Mouse (Mus musculus) left cerebral cortex, adult 2 months (tissue): ENCODE results near the gene Slc26a1. TPM values are rescaled to one million over a fixed set of nuclear protein-coding genes. Genes with fewer than 3 reads are reported as not detected.
A peak's percentile ranks its signal among the peaks of the same experiment; 100 is the strongest.

Experiments
- DNase-seq, 2 experiments: peaks; one replicate each; pipeline ENCODE4 v3.0.0; 2021 to 2022; ENCODE audit warnings: low spot score in 2 of 2, mixed read lengths in 1 of 2; ENCODE audit errors: extremely low spot score in 1 of 2
- H3K27ac ChIP-seq: fragments of 200-600 bp; 2 replicates; pipeline ENCODE4 v1.8.1; 2022
- H3K4me3 ChIP-seq: fragments of 200-600 bp; 2 replicates; pipeline ENCODE4 v1.8.1; 2022
- CTCF ChIP-seq: fragments of 200-600 bp; IDR thresholded peaks from 2 replicates; pipeline ENCODE4 v1.8.1; 2022; ENCODE audit warnings: antibody characterized with exemption, mild to moderate bottlenecking, moderate library complexity
- intact Hi-C: fragments of 180-260 bp; cut with DNase I; formaldehyde crosslinking; loops from one replicate; pipeline ENCODE4 v1.15.1; 2025
- total RNA-seq, 2 experiments: library from RNA; stranded (reverse); gene quantifications; 2 replicates each; pipeline ENCODE4 v1.2.3; 2021

Gene Slc26a1
- total RNA-seq, 2 experiments from 2014 or later, result 0.89 to 1.4 TPM

DNA sequence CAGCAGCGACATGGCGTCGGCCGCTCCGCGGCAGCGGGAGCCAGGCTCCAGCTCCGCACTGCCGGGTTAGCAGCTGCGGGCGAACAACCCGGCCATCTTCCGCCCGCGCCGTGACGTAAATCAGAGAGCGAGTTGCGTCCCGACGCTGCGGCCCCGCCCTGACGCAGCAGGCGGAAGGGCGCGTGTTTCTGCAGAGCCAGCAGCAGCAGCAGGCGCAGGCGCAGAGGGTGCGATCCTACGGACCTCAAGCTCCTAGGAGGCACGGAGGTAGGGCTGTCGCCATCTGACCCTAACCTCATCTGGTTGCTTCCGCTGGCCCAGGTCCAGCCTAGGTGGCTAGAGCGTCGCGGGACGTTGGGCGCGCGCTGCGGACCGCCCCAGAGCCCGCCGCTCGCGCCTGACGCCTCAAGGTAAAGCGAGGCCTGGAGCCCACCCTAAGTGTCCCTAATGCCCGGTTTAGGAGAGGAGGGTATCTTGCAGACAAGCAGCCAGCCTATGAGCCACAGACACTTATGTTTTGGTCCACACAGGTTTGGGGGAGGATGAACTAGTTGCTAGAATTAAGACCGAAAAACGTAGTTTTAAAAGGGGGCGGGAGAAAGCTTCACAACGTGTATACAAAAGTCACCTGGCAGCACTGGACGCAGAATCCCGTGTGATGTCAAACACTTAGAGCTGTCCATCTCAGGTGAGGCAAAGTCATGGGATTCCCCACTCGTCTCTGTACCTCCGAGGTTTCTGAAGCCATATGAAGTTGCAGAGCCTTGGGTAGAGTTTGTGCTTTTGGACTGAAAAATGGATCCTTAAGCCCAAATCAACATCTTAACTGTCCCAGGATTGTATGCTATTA, 45.5 kb downstream of the Slc26a1 start, which contains the start of the genes Gak and Tmem175:
TSS of gene Gak (minus strand) at position 122 of the 850 bp plus-strand sequence.
TSS of gene Tmem175 (plus strand) at position 137 of the 850 bp plus-strand sequence.
- intact Hi-C loops, result no loop called here
- peak; percentile 92 to 94 for DNase-seq
- Histone ChIP-seq H3K4me3 (peak within 1 kb of the TSS; percentile 72), H3K27ac (peak within 1 kb of the TSS; percentile 97)
- TF ChIP-seq CTCF, result no peak

DNA sequence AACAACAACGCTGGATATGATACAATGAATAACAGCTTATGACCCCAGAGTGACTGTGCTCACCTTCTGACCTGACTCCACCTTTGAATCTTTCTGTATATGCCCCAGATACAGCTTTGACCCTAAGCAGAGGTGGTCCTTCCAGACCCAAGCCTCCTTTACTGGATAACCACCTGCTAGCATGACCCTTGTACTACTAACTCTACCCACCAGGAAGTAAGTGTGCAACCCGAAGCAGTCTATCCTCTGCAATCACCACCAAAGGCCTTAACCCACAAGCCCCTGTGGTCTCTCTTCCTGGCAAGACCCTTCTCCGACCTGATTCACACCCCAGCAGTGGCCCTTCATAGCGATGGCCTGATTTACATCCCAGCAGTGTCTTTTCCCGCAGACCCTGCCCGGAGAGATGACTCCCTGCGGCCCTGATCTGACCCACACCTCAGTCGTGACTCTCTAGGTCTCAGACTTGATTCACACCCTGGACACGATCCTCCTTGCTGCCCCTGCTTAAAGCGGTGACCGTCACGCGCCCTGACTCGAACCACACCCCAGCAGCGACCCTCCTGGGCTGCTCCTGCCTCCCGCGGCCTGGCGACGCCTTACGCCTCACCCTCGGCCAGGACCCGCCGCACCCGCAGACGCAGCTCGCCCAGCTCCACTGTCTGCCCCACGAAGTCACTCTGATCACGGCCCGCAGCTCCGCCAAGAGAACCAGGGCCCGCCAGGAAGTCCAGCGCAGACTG, 46.3 kb downstream of the Slc26a1 start:
- TF ChIP-seq CTCF, result no peak
- H3K4me3 ChIP-seq, result peak overlapping the region; percentile 72
- intact Hi-C loops, result no loop called here
- DNase-seq, result no peak
- H3K27ac ChIP-seq, result peak overlapping the region; percentile 97

DNA sequence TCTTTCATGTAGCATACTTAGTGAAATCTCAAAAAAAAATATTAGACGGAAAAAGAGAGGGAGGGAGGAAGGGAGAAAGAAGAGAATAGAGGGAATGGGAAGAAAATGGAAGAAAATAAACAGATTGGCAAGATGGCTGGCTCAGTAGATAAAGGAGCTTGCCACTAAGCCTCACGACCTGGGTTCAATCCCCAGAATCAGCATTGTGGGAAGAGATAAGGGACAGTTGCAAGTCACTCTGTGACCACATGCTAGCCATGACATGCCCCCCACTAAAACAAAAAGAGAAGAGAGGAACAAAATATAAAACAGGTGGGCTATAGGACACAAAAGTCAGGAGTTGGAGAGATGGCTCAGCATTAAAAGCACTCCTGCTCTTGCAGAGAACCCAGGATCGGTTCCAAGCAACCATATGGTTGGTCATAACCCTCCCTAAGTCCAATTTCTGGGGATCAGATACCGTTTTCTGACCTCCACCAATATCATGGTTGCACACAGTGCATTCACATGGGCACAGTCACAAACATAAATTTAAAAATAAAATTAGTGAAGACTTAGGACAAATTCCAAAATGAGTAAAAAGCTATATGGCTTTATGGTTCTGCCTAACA, 49.2 kb downstream of the Slc26a1 start:
- no peak overlapping the region for H3K27ac ChIP-seq
- DNase-seq, result no peak
- no peak overlapping the region for H3K4me3 ChIP-seq
- intact Hi-C loops, result no loop called here
- no peak for TF ChIP-seq CTCF

DNA sequence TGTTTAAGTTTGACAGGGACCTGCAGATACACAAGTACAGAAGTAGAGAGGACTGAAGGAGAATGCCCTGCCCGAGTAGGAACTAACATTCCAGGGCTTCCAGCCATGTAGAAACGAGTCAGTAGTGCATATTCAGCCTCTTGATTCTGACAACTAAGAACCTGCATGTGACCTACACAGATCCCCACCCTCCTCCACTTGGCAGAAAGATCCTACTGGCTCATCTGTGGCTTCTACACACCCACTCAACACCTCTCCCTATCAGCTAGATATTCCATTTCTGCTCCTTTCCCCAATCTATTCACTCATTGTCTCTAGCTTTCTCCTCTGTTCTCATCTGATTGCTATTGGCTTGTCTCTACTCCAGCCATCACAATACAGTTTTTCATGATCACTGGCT, 53.5 kb downstream of the Slc26a1 start:
- no peak overlapping the region for H3K4me3 ChIP-seq
- no peak for TF ChIP-seq CTCF
- DNase-seq, result no peak
- intact Hi-C loops, result no loop called here
- no peak overlapping the region; the same call in 1 of the 2 replicates for H3K27ac ChIP-seq

Other genes starting within 250 kb of the Slc26a1 start
- gene Atp5k, start 241.1 kb downstream of the Slc26a1 start, total RNA-seq, result 100 to 1,000 TPM; 222 to 225 TPM
- gene Mfsd7a, start 226.7 kb downstream of the Slc26a1 start, total RNA-seq, result under 1 TPM; 0.75 TPM
- 10 to 100 TPM; 46.6 to 47.3 TPM for gene Pcgf3, start 214.3 kb downstream of the Slc26a1 start, total RNA-seq
- gene Cplx1, start 125.5 kb downstream of the Slc26a1 start, total RNA-seq, result 100 to 1,000 TPM; 713 to 727 TPM
- 100 to 1,000 TPM in 1 of 2 experiments, 10 to 100 TPM in 1; 98.8 to 106 TPM for gene Gak, start 45.8 kb downstream of the Slc26a1 start, total RNA-seq
- gene Tmem175, start 45.8 kb downstream of the Slc26a1 start, total RNA-seq, result 10 to 100 TPM; 40.8 to 43.2 TPM
- gene Idua, start 15.2 kb downstream of the Slc26a1 start, total RNA-seq, result 10 to 100 TPM; 14.9 to 20.8 TPM
- gene Dgkq, start 5.9 kb downstream of the Slc26a1 start, total RNA-seq, result 10 to 100 TPM; 58.9 to 59.7 TPM
- 10 to 100 TPM; 19.7 to 21.7 TPM for gene Fgfrl1, start 16.8 kb upstream of the Slc26a1 start, total RNA-seq
- not detected for gene Rnf212, start 99.4 kb upstream of the Slc26a1 start, total RNA-seq
- not detected for gene Tmed11, start 119.8 kb upstream of the Slc26a1 start, total RNA-seq
- not detected for gene Vmn2r8, start 133.3 kb upstream of the Slc26a1 start, total RNA-seq
- not detected for gene Vmn2r9, start 177.0 kb upstream of the Slc26a1 start, total RNA-seq